Mouse (Mus musculus) spleen, adult 2 months (tissue): ENCODE results near the gene Krt9.

Source experiments
- CTCF ChIP-seq: fragments of 200-500 bp; IDR thresholded peaks from 2 replicates; pipeline ENCODE4 v1.5.1; 2011; ENCODE audit warnings: mild to moderate bottlenecking, inconsistent platforms; ENCODE audit not compliant: insufficient read depth, insufficient read length, insufficient replicate concordance; ENCODE audit errors: extremely low read depth
- POLR2A ChIP-seq: fragments of 200-500 bp; IDR thresholded peaks from 2 replicates; pipeline ENCODE4 v1.6.1; 2011; ENCODE audit warnings: low read depth, low read length, inconsistent platforms

- TF ChIP-seq CTCF (no peak), POLR2A (no peak)
Observed at GRCm38 (mm10) chr11:100155497-100156255, 37.4 kb downstream of the Krt9 start.
